Mouse (Mus musculus) kidney, postnatal 36 days (tissue): ENCODE results near the gene Ifitm2.

Experiments used
- DNase-seq, 2 experiments: peaks; one replicate each; pipeline ENCODE4 v3.0.0; 2021 to 2022; ENCODE audit warnings: mixed read lengths in 2 of 2

Ifitm2 gene

DNA sequence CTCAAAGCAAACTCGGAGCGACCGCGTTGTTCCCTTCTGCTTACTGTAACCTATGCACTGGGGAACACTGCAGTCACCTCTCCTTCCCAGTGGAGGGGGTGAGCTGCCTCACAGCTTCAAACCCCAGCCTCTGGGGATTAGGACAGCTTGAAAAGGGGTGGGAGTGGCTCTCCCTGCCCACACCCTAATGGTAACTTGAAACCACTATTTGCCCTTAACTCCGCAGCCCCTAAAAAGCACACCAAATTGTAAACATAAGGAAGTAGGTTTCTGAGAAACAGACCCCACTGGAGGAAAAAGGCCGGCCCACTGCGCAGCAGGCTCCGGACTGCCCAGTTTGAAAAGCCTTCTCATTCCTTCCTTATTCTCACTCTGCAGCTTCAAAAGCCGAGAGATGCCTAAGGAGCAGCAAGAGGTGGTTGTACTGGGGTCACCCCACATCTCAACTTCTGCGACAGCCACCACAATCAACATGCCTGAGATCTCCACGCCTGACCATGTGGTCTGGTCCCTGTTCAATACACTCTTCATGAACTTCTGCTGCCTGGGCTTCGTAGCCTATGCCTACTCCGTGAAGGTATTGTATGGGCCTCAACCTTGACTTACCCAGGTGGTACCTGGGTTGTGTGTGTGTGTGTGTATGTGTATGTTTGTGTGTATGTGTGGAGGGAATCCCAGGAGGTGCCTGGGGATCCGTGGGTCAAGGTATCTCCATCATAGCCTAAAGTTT is 12.2 kb upstream of the Ifitm2 start:
- DNase-seq = no peak

DNA sequence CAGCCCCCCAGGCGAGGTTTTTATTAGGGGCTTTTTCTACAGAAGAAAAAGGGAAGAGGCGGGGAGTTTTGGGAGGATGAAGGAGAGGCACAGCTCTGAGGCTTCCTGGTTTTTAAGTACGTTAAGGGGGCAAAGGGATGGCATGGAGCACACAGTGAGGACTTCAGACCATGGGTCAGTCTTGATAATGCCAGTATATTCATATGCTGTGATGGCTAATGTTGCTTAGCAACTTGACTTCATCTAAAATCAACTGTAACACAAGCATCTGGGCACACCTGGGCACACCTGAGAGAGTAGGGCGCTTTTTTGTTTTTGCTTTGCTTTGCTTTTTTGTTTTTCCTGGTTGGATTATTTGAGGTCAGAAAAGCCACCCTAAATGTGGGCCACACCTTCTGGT is 11.1 kb upstream of the Ifitm2 start, which contains the start of gene Ifitm1:
Ifitm1 (plus strand) TSS at position 301 of the 400 bp plus-strand sequence.
- DNase-seq = no peak

DNA sequence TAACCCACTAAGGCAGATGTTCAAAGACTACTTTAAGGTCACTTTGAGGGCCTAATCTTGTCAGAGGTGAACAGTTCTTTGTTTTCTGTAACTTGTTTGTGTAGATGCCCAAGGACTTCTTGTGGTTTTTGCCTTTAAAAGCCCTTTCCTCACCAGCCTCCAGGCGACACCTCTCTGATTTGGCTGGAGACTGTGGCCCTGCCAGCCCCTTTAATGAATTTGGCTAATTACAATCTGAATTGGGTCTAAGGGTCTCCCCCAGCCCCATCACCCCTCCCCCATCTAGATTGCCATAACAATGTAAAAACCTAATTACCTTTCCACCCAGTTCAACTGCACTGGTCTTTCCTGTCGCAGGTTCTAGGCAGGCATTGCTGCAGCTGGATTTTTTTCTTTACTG is 6.9 kb upstream of the Ifitm2 start:
- DNase-seq = no peak

DNA sequence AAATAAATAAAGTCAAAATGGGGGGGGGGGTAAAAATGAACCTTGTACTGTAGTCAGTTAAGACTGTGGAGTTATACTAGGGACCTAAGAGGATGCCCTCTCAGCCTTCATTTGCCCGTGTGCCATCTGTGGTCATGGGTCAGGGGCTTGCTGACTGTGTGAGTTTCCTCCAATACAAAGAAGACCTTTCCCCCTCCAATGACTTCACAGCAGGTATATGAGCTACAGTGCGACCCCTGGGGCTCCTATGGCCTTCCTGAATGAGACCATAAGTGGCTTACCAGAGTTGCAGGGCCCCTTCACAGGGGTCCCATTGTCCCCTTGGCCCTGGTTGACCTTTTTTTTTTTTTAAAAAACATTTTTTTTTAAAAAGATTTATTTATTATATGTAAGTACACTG is 5.6 kb upstream of the Ifitm2 start:
- no peak for DNase-seq

DNA sequence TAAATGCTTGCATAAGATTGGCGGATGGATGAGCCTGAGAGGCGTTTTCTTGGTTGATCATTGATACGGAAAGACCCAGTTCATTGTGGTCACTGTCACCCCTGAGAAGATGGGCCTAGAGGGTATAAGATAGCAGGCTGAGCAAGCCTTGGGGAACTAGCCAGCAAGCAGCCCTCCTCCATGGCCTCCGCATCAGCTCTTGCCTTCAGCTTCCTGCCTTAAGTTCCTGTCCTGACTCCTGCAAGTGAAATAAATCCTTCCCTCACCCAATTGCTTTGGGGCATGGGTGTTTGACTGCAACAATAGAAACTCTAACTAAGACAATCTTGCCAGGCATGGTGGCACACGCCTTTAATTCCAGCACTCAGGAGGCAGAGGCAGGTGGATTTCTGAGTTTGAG is 4.2 kb upstream of the Ifitm2 start:
- DNase-seq = no peak

DNA sequence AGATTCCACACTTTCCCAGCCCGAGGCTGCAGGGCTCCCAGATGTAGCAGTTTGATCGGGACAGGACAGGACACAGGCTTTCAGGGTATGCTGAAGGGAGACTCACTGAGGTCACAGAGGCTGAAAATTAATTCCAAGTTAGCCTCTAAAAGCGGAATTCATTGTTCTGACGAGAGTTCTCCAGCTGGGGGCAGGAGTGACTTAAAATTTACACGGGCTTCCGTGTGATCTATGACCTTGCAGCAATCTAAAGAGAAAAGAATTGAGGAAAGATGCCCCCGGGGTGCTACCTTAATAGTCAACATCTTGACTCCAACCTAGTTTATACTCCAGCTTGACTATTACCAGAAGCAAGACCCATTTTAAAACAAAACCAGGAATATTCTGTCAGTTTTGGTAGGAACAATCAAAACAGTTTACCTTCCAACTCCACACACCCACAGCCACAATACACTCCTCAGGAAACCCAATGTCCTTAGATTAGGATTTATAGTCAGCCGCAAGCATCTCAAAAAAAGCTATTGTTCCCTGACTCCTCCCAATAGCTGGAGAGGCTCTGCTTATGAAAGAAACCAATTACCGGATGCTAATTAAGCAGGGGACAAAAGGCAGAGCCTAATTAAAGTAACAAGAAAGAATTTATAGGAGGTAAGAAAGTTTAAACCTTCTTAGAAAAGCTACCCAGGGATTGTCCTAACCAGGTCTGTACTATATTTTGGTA is 3.6 kb upstream of the Ifitm2 start:
- peak; percentile 67 to 82 for DNase-seq

DNA sequence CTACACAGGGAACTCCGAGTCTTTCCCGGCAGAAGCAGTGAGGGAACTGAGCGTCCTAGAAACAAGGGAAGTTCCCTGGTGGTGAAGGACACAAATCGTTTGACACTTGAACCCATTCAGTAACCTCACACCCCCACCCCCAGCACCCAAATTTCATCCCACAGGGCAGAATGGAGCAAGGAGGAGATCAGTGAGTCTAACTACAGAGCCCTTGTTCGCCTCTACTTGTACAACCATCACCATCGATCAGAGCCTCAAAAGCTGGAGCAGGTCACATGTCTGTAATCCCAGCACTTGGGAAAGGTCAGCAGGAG is 726 bp upstream of the Ifitm2 start:
- no peak for DNase-seq

DNA sequence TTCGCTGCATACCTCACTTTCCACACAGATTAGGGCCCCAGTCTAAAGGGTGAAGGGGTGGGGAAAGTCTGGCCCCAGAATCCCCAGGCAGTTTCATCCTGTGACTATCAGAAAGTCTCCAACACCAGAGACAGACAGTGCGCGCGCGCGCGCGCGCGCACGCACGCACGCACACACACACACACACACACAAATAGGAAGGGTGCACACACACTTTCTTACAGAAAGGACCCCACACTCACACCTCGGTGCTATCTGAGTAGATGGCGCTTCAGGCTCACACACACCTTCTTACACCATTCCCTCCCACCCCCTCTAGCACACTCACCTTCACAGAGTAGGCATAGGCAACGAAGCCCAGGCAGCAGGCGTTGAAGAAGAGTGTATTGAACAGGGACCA is 445 bp downstream of the Ifitm2 start:
- DNase-seq = no peak

DNA sequence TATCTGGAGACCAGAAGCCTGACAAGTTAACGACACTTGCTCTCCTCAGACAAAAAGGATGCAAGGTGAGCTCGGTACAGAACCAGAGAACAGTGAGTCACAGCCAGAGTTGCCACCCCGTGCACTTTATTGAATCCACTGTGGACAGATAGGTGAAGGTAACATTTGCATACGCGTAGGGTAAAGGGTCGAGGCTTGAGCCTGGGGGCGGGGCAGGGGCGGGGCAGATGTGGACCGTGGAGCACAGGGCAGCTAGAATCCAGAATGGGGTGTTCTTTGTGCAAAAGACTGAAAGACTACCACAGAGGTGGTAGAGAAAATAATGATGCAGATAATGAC is 1.1 kb downstream of the Ifitm2 start:
- peak in 1 of 2 experiments; percentile 52 for DNase-seq

DNA sequence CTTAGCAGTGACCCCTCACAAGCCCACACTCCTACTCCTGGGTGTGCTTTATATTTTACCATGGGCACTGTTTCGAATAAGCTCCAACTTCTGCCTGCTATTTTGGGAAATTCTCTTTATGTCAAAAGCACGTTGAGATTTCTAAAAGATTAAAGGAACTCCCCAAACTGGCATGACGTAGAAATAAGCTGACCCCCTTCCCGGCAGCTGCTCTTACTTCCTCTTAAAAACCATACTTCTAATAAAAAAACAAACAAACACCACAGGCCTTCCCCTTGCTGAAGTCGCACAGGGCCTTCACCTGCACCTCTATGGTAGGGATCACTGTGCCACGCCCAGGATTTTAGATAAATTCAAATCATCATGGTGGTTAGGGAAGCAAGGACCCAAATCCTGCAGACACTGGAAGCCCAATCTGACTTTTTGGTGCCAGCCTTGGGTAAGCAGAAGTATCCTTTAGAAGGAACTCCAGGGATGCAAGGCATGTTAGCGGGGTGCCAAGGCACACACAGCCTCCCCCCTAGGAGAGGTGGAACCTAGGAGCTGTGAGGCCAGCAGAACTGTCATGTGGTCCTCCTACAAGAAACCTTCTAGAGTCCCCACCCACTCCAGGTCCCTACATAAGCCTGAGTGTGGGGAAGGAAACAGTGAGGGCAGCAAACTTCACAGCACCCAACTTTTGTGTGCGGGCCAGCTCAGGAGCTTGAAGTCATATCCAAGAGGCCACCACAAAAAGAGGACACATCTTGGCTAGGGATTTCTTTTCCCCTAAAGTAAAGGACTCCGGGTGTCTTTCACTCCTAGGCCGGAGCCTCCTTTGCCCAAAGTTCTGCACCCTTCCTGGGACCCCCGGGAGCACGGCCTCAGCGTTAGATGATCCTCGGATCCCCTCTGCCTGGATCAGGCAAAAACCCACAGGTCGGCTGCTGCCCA is 1.7 kb downstream of the Ifitm2 start:
- DNase-seq = no peak

DNA sequence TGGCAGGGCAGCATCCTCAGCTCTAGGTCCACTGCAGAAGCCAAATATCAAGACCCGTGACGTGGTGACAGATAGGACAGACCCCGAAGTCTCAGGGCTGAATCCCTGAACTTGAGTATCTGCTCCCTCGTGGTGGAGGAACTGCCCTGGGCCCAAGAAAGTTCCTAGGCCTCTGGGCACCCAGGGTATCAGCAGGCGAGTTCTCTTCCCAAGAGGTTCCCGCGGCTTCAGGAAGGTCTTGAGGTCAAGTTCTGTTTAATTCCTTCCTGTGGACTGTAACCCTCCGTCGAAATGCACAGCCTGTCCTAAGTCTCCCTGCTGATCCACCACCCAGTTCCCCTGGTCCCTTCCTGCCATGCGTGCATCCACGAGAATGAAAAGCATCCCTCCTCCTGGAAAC is 2.7 kb downstream of the Ifitm2 start:
- DNase-seq = no peak

DNA sequence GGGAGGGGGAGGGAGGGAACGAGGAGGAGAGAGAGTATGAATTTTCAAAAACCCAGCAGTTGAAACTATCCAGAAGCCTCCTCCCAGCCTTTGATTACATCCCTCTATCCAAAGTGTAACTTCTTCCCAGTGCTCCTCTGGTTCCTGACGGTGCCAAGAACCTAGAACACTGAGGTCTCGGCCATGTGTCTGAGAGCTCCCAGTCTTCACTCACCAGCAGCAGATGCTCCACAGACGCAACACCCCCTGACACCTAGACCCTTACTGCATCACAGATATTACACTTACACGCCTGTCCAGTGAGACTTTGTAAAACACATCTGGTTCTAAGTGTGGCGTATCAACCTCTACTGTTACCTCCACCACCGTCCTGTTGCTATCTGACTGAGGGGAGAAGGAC is 3.3 kb downstream of the Ifitm2 start:
- DNase-seq = no peak

DNA sequence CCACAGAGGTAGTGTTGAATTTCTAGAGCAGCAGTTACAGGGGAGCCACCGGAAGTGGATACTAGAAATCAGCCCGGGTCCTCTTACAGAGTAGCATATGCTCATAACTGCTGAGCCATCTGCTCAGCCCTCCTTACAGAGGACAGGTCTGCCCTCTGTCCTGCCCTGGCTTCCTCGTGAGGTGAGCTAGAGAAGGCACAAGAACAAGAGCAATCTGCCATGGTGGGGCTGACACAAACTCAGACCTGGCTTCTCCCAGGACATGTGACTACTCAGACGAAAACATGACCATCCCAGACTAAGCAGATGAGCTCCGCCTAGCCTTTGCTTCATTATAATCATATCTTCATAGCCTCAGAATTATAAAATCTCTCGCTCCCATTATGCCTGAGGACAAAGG is 4.0 kb downstream of the Ifitm2 start:
- no peak for DNase-seq

DNA sequence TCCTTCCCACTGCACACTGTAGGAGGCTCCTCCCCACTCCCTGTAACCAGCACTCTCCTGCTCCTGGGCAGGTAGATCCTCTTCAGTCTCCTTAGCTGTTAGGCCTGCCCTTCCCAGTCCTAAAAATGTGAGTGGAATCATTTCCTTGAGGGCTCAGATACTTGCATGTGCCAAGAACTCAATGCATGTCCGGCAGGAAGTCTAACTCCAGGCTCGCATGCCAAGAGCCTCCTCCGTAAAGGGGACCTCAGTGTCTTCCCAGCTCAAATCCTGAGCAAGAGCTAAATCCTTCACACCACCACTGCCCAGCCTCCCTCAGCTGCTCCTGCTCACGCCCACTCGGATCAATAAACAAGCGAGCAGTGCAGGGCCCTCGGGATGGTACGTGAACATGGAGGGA is 4.7 kb downstream of the Ifitm2 start:
- peak; percentile 66 to 69 for DNase-seq

DNA sequence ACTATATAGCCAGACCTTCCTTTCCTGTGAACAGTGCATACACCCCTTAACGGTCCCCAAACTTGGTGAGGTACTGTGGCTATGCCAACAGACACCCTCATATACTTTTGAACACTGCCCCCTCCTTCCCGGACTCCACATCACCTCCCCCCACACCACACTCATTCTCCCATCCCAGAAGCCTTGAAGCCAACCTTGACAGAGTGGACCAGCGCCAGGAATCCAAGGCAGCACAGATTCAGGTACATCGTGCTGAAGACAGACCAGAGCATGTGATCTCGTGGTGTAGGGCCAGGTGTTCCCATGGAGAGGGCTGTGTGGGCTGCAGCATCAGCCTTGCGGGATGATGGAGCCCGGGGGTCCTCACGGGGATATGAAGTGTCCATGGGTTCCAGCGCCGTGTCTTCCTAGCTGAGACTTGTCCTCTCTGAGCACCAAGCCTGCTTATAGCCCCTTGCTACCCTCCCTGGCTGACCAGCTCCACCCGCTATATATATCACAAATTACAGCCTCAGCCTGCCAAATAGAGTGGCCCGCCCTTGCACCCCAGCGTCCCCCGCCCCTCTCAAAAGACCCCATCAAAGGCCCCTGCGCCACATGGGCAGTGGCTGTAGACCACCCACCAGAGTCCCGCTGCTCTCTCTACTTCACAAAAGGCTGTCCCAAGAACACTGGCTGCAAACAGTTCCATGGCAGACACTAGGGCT is 5.8 kb downstream of the Ifitm2 start, which contains the start of gene Ifitm5:
Ifitm5 (minus strand) TSS at position 468 of the 707 bp plus-strand sequence.
- no peak for DNase-seq

DNA sequence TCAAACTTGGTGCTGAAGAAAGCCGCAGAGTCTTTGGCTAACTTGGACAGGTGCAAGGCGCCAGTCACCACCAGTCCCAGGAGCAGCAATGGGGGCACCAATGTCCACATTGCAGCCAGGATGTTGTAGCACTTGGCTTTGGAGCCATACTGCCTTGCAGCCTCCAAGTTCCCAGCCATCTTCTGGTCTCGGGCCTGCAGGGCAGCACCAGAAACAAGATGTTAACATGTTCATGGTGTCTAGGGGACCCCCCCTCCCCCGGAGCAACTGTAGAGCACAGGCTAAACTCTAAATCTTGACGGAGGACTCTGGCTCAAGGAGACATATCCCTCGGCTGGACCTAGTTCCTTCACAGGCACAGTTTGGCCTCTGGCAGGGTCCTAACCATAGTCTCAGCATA is 6.5 kb downstream of the Ifitm2 start:
- DNase-seq = no peak

DNA sequence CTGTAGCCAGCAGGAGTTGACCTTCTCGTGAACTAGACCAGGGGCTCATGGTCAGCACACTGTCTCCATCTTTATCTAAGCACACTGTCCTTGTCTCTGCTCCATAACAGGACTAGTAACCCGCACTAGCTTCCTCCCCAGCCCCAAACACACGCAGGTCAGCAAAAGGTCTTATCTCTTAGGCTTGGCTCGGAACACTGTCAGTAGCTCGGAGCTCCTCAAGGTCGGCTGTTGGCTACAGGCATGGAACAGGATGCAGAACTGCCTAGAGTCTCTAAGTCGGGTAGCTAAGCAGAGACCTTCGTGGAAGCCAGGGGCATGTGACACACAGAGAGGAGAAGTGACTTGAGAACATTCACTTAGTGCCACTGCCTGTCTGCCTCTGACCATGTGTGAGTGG is 7.6 kb downstream of the Ifitm2 start:
- DNase-seq = no peak

DNA sequence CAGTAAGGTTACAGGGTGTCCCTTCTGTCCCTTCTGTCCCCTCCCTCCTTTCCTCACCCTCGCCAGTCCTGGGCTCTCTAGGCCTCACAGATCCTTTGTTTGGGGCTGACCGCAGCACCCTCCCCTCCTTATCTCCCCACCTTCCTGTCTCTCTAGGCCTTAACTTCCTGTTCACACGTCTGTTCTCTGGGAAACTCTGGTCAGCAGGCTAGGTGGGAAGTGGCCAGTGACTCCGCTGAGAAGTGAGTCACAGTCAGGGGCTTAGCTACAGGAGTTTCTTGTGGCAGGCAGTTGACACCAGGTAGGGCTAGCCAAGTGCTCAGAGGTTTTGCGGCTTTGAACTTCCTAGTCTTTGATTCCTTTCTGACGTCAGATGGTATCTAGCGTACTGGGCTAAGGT is 8.8 kb downstream of the Ifitm2 start:
- no peak for DNase-seq

DNA sequence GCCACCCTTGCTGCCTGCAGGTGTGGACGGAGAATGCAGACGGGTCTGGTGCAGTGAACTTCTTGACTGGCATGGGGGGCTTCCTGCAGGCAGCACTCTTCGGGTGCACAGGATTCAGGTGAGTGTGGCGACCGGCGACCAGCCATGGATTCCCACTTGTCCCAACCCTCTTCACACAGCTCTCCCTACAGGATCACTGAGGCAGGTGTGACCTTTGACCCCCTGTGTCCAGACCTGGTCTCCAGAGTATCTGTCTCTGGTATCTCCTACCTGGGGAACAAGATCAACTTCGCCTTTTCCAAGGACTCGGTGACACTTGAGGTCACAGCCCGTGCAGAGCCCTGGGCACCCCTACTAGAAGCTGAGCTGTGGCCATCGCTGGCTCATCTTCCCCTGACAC is 9.5 kb downstream of the Ifitm2 start:
- DNase-seq = no peak

DNA sequence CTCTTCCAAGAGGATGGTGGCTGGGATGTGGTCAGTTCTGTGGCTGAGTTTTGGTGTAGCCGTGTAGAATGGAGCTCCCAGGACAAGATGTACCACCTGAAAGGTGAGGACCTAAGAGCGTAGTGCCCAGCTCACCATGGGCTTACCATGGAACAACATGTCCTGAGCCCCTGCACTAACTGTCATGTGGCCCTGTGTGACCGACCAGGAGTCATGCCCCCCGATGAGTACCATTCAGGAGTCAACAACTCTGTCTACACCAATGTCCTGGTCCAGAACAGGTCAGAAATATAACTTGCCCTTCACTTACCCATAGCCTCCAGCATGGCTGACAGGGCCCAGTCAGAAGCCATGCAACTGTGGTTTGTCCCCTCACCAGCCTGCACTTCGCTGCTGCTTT is 10.5 kb downstream of the Ifitm2 start:
- no peak for DNase-seq

DNA sequence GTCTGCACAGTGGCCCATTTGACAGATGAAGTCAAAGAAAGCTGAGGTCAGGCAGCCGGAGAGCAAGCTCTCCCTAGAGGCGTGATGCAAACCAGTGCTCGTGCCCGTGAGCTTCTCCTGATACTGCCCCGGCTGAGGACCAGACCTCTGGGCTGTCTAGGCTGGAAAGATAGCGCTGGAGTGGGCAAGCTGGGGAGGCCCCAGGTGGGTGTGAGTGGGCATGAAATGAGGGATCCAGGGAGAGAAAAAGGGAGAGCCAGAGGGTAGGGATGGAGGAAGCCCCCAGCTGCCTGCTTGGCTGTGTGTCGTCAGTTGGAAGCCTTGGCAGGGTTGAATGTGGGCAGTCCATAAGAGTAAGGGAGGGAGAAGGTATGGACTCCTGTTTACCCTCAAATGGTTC is 11.6 kb downstream of the Ifitm2 start:
- DNase-seq = no peak

DNA sequence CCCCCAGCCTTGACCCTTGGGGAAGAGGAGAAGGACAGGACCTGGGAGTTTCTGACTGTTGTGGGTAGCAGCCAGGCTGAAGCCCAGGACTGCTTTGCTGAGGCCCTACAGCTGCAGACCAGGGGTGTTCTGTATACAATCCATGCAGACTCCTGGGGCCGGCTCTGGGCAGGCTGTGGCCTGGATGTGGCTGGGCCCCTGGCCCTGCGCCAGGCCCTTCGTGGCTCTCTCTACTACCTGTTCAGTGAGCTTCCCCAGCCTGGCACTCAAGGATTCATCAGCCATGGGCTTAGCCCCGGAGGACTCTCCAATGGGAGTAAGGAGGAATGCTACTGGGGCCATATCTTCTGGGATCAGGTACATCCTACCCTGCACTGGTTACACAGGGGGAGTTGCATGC is 12.4 kb downstream of the Ifitm2 start:
- DNase-seq = no peak

DNA sequence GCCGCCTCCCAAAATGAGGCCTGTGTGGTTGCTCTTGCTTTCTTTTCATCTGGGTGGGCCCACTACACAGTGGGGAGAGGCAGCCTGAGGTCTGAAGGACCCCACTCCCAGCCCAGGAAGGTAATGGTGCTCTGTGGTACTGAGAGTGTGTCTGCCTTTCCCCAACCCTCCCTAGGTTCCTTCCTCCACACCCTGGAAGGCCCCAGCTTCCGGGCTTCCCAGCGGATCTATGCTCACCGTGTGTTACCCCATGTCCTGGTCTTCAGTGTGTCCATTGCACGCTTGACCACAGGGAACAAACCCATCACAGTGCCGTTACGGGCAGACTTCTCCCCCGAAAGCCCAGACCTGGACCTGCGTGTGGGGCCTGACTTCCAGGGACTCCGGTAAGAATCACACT is 13.0 kb downstream of the Ifitm2 start:
- DNase-seq = no peak
